Mouse (Mus musculus) CD4-positive, CD25-positive, alpha-beta regulatory T cell, adult 2 months (primary cell): ENCODE data around the gene Fgg.

Experiments
- DNase-seq: peaks from one replicate; pipeline ENCODE4 v3.0.0-alpha.2; 2012; ENCODE audit warnings: low read depth, low spot score

Gene Fgg

DNA sequence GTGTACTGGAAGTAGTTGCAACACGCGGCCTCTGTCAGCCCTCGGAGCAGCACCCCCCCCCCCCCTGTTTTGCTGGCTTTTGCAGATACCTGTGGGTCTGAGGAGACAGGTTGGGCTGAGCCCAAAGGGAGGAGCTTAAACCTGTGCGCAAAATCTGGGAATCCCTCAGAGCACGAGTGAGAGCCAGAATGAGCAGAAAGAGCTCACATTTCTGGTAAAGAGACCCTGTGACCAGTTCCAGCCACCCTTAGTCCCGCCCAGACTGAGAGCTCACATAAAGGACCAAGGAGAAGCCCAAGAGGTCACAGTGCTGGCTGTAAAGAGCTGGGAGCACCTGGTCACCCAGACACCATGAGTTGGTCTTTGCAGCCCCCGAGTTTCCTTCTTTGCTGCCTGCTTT, at the start of gene Fgg:
Fgg (plus strand) TSS at position 168 of the 400 bp plus-strand sequence.
- no peak for DNase-seq

DNA sequence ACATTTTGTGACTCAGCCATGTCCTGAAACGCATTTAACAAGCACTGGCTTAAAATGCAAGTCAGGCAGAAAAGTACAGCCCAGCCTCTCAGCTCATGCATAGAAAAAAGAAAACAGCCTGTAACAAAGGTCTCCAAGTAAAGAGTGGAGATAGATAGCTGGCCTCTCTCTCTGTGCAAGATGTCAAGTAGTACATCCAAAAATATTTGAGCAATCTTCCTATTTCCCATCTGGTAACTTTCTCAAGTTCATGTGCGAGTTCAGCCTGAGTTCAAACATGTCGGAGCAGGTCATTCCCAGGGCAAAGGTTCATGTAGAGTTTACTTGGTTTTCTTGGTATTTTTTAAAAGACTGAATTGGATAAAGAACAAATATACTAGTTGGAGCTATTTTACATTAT, 36.5 kb upstream of the Fgg start:
- no peak for DNase-seq

DNA sequence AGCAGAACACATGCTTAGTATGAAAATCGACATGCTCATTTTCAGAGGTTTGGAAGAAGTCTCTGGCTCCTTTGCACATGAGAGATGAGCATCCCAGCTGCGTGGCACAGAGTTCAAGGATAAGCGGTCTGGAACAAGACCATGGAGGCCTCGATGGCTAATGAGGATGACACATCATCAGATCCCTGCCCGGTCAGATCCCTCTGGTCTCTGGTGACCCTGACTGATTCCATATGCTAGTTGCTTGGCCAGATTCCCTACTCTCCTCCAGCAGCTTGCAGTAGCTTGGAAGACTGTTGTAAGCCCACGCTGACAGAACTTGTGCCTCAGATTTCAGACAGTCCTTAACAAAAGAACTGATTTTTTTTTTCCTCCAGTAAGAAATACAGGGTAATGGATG, 26.7 kb upstream of the Fgg start:
- no peak for DNase-seq

DNA sequence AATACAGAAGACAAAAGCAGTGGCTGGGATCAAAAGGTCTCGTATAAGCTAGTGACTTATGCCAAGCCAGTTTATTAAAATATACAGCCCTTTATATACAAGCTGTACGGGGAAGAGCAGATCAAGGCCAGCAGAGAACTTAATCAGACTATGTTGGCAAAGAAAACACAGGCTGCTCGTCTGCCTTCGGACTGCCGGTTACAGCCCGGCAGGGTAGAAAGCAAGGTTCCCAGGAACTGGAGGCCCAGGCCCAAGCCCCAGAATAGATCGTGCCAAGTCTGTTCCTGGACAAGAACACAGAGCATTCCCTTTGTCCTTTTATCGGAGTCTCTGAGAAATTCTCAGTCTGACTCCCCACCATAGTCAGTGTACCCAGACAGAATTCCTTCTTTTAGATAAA, 25.7 kb upstream of the Fgg start:
- no peak for DNase-seq

DNA sequence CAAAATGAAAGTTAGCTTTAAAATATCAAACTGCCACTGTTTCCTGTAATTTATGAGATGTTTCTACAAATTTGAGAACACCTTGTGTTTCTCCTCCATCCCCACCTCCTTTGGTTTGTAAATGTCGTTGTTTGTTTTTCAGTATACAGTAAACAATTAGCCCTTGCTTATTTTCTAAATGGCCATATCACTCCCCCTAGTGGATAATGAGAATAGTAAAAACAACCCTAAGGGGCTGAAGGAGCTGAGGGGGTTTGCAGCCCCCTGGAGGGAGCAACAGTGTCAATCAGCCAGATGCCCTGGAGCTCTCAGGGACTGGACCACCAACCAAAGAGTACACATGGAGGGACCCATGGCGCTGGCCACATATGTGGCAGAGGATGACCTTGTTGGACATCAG, 22.7 kb upstream of the Fgg start:
- DNase-seq, result no peak

DNA sequence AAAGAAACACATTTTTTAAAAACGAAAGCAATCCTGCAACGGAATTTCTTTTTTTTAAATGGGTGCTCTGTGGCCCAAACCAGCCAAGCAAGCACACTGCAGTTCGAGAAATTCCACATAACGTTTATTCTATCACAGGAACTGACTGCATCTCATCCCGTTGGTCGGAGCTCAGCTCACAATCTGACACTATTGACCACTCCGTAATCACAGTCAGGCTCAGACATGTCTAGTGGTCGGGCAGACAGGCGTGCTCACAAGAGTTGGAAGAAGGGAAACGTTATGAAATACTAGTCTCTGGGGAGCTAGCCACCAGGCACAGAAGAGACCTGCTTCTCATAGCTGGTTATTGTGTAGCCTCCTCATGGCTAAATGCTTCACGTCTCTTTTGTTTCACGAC, 15.6 kb upstream of the Fgg start:
- no peak for DNase-seq

DNA sequence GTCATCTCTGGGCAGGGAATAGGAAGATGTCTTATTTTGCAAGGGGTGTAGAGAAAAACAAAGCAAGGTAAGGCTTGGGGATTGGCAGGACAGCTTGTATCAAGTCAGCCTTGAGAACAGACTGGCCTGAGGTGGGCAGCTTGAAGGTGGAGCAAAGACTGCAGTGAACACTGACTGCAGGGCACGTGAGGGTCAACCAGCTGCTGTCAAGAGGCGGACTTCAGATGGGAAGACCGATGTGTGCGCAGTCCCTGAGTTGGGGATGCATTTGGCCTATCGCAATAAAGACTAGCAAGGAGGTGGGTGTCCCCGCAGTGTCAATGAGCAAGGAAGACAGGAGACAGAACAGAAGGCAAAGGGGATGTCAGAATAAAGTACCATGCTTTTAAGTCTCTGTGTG, 14.6 kb upstream of the Fgg start:
- no peak for DNase-seq

DNA sequence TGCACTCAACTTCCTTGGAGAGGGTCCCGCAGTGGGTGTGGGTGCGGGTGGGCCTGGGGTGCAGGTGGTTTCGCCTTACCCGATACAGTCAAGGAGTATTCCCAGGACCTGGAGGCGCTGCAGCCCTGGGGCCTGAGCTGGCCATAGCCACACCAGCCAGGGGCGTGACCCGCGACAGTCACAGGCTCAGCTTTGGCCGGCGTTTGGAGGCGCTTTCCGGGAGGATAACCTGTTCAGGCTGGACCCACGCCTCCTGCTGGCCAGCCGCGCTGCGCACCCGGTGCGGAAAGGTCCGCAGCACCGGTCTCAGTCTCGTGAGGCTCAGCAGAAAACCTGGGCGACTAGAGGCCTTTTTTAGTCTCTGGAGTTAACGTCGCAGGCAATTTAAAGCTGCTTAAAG, 12.2 kb upstream of the Fgg start:
- DNase-seq, result no peak

DNA sequence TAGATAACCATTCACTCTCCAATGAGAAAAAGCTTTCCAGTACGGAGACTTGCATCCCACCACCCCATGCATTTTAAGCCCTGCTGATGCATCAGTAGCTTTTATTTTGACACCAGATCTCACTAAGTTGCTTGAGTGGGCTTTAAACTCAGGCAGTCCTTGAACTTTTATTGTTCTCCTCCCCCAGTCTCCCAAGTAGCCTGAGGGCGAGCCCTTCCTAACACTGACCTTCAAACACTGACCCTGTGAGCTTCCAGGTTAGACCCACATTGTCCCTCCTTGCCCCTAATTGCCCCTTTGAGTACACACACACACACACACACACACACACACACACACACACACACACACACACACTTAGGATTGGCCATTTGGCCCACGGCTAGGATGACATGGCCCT, 10.9 kb upstream of the Fgg start:
- no peak for DNase-seq

DNA sequence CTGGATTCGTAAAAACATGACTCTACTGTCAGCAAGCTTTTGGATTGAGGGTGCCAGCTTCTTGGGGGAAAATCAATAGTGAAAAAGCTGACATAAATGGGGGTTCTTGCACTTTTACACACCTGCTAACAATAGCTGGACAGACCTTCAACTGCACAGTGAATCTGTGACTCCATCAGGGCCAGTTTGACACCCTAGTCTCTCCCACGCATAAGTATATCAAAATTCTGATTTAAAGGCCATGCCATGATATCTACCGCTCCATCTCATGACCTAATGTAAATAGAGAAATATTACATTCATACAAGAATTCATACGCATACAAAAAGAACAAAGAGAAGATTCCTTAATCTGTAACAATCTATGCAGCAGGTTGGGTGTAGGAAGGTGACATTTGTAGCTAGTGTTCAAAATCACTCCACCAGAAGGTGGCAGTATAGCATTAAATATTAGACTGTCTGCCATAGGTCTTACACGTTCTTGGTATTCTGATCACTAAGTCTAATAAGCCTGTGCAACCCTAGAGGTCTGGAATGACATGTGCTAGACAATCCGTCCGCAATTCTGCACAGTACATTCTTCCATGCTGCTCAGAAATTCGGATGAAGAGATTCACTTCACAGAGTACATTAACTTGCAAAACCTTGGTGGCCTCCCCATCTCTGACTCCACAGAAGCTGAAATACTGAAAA, 8.6 kb upstream of the Fgg start:
- DNase-seq, result peak; percentile 77

DNA sequence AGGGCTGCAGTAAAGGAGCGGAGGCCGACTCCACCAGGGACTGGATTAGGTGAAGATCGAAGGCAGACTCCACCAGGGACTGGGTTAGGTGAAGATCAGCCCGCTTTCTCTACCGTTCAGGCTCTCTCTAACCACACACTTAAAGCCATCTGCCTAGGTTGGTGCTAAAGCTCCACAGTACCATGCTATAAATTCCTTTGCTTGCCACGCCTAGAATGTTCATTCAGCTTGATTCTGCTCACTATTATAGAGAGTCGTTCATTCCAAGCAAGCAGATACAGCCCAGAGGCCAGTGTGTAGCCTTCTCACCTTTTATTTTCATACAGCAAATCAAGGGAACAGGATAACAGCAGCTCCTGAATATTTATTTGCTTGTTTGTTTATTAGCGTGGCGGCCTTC, 7.5 kb upstream of the Fgg start:
- DNase-seq, result no peak

DNA sequence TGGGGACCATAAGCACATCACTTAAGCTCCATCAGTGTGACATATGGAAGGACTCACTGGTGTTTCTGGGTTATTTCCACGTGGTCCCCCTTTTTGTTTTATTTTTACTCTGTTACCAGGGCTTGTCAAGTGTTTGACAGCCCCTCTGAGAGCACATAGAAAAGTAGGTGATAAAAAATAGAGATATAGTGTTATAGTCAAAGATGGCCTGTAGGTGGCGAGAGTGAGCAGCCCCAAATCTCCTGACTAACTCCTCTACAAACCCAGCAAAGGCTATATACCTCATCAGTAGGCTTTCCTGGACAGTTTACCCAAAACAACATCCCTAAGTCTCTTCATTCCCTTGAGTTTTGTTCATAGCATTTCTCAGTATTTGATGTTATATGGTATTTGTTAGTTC, 5.3 kb upstream of the Fgg start:
- DNase-seq, result peak; percentile 67

DNA sequence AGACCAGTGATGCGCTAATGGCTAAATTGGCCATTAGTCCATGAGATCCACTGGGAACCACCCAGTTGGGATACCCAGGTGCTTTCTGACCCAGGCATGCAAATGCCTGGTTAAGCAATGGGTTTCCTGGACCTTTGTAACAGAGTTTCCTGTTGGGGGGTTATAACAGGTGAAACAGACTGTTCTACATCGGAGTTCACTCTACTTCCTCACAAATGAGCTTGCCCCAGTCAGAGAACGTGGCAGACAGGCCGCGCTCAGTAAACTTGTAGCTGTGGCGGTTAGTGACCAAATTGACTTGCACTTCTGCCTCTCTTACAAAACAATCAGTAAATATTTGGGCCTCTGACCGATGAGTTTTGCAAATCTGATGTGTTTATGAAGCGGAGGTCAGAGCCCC, 4.5 kb upstream of the Fgg start:
- DNase-seq, result no peak

DNA sequence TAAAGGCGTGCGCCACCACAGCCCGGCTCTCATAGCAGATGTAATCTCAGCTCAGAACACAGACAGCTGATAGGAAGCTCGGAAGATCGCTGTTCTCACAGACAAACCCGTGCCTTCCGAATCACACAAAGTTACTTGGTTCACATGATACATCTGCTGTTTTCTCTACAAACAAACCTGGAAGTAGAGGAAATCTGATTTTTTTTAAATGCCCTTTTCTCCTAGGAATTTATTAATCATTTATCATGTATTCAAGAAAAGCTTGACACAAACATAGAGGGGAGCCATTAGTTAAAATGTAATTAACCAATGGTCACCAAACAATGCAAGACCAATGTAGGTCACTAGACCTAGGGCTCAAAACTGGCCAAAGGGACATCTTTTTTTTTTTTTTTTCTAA, 2.7 kb upstream of the Fgg start:
- DNase-seq, result no peak

DNA sequence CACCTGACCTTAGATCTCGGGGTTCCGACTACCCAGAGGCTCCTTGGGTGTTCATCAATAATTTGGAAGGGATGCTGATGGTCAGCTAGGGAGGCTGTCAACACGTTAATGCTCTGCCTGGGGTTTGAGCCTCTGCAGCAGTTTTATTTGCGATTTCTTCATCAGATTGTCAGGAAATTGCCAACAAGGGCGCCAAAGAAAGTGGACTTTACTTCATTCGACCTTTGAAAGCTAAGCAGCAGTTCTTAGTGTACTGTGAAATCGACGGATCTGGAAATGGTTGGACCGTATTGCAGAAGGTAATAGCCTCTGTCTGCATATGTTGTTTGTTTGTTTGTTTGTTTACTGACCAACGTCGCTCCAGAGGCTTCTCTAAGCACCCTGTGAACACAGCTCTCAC, 2.8 kb downstream of the Fgg start:
- DNase-seq, result no peak

DNA sequence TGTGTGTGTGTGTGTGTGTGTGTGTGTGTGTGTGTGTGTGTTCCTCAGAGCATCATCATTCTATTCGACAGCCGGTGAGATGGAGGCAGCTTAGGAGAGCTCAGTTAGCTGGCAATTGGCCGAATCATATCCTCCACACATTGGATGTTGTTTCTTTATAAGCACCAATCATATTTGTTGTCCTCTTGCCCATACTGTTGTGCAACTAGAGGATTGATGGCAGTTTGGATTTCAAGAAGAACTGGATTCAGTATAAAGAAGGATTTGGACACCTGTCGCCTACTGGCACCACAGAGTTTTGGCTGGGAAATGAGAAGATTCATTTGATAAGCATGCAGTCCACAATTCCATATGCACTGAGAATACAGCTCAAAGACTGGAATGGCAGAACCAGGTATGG, 3.6 kb downstream of the Fgg start:
- DNase-seq, result no peak

DNA sequence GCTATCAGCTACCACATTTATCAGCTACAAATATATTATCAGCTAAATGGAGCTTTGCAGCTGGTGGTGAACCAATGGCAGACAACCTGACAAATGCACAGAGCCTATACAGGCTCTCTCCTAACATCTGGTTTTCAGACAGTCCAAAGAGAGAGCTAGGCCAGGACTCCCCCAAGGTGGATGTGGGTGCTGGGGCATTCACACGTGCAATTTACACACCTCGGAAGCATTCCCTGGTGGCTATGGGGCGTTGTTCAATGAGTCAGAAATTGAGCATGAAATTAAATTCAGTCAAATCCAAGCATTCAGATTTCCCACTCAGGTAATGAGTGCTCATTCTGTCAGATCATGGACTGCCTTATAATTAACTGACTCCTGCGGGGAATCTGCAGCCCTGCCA, 4.0 kb downstream of the Fgg start:
- DNase-seq, result no peak

DNA sequence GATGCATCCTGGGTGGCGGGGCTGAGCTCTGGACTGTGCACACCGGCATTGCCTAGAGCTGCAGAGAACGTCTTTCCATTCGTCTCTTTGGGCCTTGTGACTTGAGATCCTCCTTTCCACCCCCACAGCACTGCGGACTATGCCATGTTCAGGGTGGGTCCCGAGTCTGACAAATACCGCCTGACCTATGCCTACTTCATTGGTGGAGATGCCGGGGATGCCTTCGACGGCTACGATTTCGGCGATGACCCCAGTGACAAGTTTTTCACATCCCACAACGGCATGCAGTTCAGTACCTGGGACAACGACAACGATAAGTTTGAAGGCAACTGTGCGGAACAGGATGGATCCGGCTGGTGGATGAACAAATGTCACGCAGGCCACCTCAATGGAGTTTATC, 5.1 kb downstream of the Fgg start:
- DNase-seq, result no peak

DNA sequence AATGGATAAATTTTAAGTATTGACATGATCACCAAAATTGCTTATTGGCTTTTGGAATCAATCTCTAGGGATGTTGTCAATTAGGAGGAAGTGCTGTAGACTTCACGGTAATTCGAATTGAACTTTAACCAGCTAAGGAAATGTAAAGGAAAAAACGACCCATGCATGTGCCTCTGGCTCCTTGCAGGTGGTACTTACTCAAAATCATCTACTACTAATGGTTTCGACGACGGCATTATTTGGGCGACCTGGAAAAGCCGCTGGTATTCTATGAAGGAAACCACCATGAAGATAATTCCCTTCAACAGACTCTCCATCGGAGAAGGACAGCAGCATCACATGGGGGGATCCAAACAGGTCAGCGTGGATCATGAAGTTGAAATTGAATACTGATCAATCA, 6.4 kb downstream of the Fgg start:
- DNase-seq, result no peak

DNA sequence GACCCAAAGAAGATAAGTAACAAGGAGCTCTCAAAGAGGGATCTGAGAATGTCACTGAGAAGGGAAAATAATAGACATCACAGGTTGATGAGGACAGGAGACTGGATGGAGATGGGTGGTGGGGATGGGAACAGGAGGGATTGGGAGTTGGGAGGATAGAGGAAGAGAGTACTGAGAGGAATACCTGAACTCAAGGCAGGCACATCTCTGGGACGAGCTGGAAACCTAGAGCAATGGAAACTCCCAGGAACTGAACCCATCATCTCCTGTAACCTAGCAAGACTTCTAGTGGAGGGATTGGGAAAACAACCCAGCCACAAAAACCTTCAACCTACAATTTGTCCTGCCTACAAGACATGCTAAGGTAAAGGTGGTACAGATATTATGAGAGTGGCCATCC, 8.7 kb downstream of the Fgg start:
- DNase-seq, result no peak

DNA sequence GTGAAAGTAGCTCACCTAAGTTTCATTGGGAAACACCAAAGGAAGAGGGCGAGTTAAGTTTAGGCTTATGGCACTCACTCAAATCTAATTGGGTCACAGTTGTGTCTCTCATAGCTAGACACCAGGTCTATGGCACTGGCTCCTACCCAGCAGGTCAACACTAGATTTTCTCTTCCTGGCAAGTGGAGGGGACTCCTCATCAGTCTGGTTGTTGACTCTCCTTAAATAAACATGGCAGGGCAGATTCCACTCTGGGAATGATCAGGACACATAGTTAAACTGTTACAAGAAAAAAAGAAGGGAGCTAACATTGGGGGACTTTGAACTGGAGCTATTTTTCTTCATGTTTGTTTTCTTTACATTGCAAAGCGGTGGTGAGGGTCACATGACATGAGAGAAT, 12.9 kb downstream of the Fgg start:
- DNase-seq, result no peak

DNA sequence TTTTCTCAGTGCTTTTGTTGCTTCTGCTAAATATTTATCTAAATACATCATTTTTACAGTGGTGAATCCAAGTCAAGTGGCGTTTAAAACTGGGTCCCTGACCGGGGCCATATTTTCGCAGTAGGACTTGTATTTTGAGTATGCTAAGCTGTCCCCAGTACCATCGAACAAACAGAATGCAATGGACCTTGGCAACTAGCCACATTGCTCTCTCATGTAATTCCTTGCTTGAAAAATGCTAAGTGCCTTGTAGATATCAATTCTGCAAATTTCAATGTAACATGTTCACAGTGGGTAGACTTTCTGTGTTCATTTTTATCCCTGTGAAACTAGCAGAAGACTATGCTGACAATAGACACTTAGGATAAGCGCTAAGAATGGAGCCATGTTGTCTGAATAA, 13.7 kb downstream of the Fgg start:
- no peak for DNase-seq

DNA sequence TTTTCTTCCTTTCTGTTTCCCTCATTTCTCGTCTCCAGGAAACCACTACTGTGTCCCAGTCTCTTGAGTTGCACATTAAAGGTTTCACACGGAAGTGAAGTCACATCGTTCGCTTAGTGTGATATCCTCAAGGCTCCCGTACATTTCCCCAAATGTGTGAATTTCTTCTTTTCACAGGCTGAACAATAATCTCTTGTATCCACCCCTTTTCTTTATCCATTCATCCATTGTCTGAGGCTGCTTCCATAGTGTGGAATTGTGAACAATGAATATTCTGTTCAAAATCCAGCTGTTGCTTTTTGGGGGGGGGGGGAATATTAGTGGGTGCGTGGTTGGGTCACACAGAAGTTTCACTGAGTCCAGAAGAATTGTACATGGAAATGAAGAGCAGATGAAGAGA, 17.5 kb downstream of the Fgg start:
- DNase-seq, result no peak
